Mouse (Mus musculus): Measurements from ENCODE around the gene Crk. TPM values are rescaled to one million over a fixed set of nuclear protein-coding genes. Genes with fewer than 3 reads are reported as not detected.

Crk gene
- polyA plus RNA-seq, 1 experiment: 39.3 TPM

- H3K79me2 ChIP-seq (ENCODE audit: control insufficient read depth, insufficient read depth): peaks cover 29% of the 10 kb centered on the region
- H3K79me3 ChIP-seq (ENCODE audit: low read depth): peaks cover 12% of the 10 kb centered on the region
- no peaks in the 10 kb centered on the region for H3K36me3 ChIP-seq (ENCODE audit: control insufficient read depth, insufficient read depth)
- H3K4me3 ChIP-seq (ENCODE audit: insufficient read depth, poor library complexity, severe bottlenecking): peak within 1 kb of the TSS; percentile 88
- peak within 1 kb of the TSS; percentile 39 for H3ac ChIP-seq (ENCODE audit: control insufficient read depth, insufficient read length, low read depth)
- TF ChIP-seq CEBPB (IDR thresholded peaks at IDR 0.05; ENCODE audit: low read depth): no peak
- H3K27me3 ChIP-seq (ENCODE audit: control insufficient read depth, insufficient read depth, insufficient read length): no peaks in the 10 kb centered on the region
Observed at GRCm38 (mm10) chr11:75650311-75650710, 28.7 kb upstream of the Crk start, which contains the start of gene Myo1c. Gene Myo1c, plus strand, starts transcription at chr11:75650504.

GRCm38 (mm10) chr11:75650958-75651425, 28.1 kb upstream of the Crk start:
- Histone ChIP-seq H3K79me3 (ENCODE audit: low read depth) (peaks cover 12% of the 10 kb centered on the region), H3K4me3 (ENCODE audit: insufficient read depth, poor library complexity, severe bottlenecking) (peak overlapping the region; percentile 88), H3K79me2 (ENCODE audit: control insufficient read depth, insufficient read depth) (peaks cover 34% of the 10 kb centered on the region), H3K36me3 (ENCODE audit: control insufficient read depth, insufficient read depth) (no peaks in the 10 kb centered on the region), H3K27me3 (ENCODE audit: control insufficient read depth, insufficient read depth, insufficient read length) (no peaks in the 10 kb centered on the region), H3ac (ENCODE audit: control insufficient read depth, insufficient read length, low read depth) (peak overlapping the region; percentile 39)
- TF ChIP-seq USF1 (IDR thresholded peaks at IDR 0.05; ENCODE audit: low read depth): no peak
- no peak for TF ChIP-seq MYOD1 (IDR thresholded peaks at IDR 0.05; ENCODE audit: control insufficient read depth, insufficient read length, low read depth)
- no peak for TF ChIP-seq FOSL1 (IDR thresholded peaks at IDR 0.05; ENCODE audit: insufficient read depth, low read length, poor library complexity, severe bottlenecking)
- TF ChIP-seq CEBPB (IDR thresholded peaks at IDR 0.05; ENCODE audit: low read depth): no peak
- TF ChIP-seq CTCF (IDR thresholded peaks at IDR 0.05; ENCODE audit: control insufficient read depth, insufficient read depth, insufficient read length): no peak
- TF ChIP-seq MYOG (IDR thresholded peaks at IDR 0.05; ENCODE audit: control insufficient read depth, extremely low read depth, insufficient read length): no peak
- no peak for TF ChIP-seq MAX (IDR thresholded peaks at IDR 0.05)

- Histone ChIP-seq H3K27me3 (ENCODE audit: control insufficient read depth, insufficient read depth, insufficient read length) (no peaks in the 10 kb centered on the region), H3K79me2 (ENCODE audit: control insufficient read depth, insufficient read depth) (peaks cover 40% of the 10 kb centered on the region), H3K79me3 (ENCODE audit: low read depth) (peaks cover 17% of the 10 kb centered on the region), H3ac (ENCODE audit: control insufficient read depth, insufficient read length, low read depth) (peak overlapping the region; percentile 84), H3K4me3 (ENCODE audit: insufficient read depth, poor library complexity, severe bottlenecking) (peak overlapping the region; percentile 88), H3K36me3 (ENCODE audit: control insufficient read depth, insufficient read depth) (no peaks in the 10 kb centered on the region)
- TF ChIP-seq MYOG (IDR thresholded peaks at IDR 0.05; ENCODE audit: control insufficient read depth, extremely low read depth, insufficient read length) (no peak), USF1 (IDR thresholded peaks at IDR 0.05; ENCODE audit: low read depth) (no peak)
Observed at GRCm38 (mm10) chr11:75651426-75652221, 27.4 kb upstream of the Crk start.

- peak overlapping the region; percentile 88 for H3K4me3 ChIP-seq (ENCODE audit: insufficient read depth, poor library complexity, severe bottlenecking)
- no peak for TF ChIP-seq MYOD1 (IDR thresholded peaks at IDR 0.05; ENCODE audit: control insufficient read depth, insufficient read length, low read depth)
- TF ChIP-seq MAX (IDR thresholded peaks at IDR 0.05): peak; percentile 39
- H3K36me3 ChIP-seq (ENCODE audit: control insufficient read depth, insufficient read depth): peaks cover 6% of the 10 kb centered on the region
Observed at GRCm38 (mm10) chr11:75652222-75652941, 26.7 kb upstream of the Crk start.

GRCm38 (mm10) chr11:75652942-75653684, 25.9 kb upstream of the Crk start:
- TF ChIP-seq MAX (IDR thresholded peaks at IDR 0.05): no peak
- TF ChIP-seq FOSL1 (IDR thresholded peaks at IDR 0.05; ENCODE audit: insufficient read depth, low read length, poor library complexity, severe bottlenecking): no peak
- no peak for TF ChIP-seq CEBPB (IDR thresholded peaks at IDR 0.05; ENCODE audit: low read depth)
- no peak for TF ChIP-seq MYOG (IDR thresholded peaks at IDR 0.05; ENCODE audit: control insufficient read depth, extremely low read depth, insufficient read length)
- TF ChIP-seq USF1 (IDR thresholded peaks at IDR 0.05; ENCODE audit: low read depth): no peak
- no peak for TF ChIP-seq MYOD1 (IDR thresholded peaks at IDR 0.05; ENCODE audit: control insufficient read depth, insufficient read length, low read depth)
- TF ChIP-seq CTCF (IDR thresholded peaks at IDR 0.05; ENCODE audit: control insufficient read depth, insufficient read depth, insufficient read length): no peak
- peaks cover 12% of the 10 kb centered on the region for H3K36me3 ChIP-seq (ENCODE audit: control insufficient read depth, insufficient read depth)
- peaks cover 55% of the 10 kb centered on the region for H3K79me2 ChIP-seq (ENCODE audit: control insufficient read depth, insufficient read depth)
- no peaks in the 10 kb centered on the region for H3K27me3 ChIP-seq (ENCODE audit: control insufficient read depth, insufficient read depth, insufficient read length)
- peak overlapping the region; percentile 49 for H3ac ChIP-seq (ENCODE audit: control insufficient read depth, insufficient read length, low read depth)
- peaks cover 31% of the 10 kb centered on the region for H3K79me3 ChIP-seq (ENCODE audit: low read depth)
- peak overlapping the region; percentile 88 for H3K4me3 ChIP-seq (ENCODE audit: insufficient read depth, poor library complexity, severe bottlenecking)

More at GRCm38 (mm10) chr11:75652222-75652941, 26.7 kb upstream of the Crk start:
- H3K79me3 ChIP-seq (ENCODE audit: low read depth): peaks cover 24% of the 10 kb centered on the region
- peaks cover 48% of the 10 kb centered on the region for H3K79me2 ChIP-seq (ENCODE audit: control insufficient read depth, insufficient read depth)
- peak overlapping the region; percentile 84 for H3ac ChIP-seq (ENCODE audit: control insufficient read depth, insufficient read length, low read depth)
- H3K27me3 ChIP-seq (ENCODE audit: control insufficient read depth, insufficient read depth, insufficient read length): no peaks in the 10 kb centered on the region

Measured in C2C12 (cell line).